Mouse (Mus musculus): ENCODE measurements around the gene Itpr2. TPM values are rescaled to one million over a fixed set of nuclear protein-coding genes. Genes with fewer than 3 reads are reported as not detected.

Itpr2 gene
- polyA plus RNA-seq, 1 experiment, result 18.0 TPM

DNA sequence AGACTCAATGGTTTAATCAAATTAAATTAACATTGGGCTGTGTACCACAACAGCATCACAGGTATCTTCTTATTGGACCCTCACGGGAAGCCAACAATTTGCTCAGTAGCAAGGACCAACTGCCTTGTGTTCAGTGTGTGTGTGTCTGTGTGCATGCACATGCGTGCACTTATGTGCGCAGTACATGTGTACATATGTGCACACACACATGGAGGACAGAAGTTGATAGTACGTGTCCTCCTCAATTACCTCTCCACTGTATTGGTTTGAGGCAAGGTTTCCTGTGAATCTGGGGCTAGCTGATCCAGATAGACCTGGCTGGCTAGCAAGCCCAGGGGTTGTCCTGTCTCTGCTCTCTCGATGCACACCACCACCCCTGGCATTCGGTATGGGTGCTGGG lies 246.4 kb downstream of the Itpr2 start:
- H3K27ac ChIP-seq (ENCODE audit: insufficient read depth, low read length), result no peak overlapping the region
- 98% methylated on average over 6 of the region's 6 CpGs for WGBS
- no peaks in the 10 kb centered on the region for H3K27me3 ChIP-seq (ENCODE audit: control insufficient read depth, insufficient read depth, low read length)
- H3K4me3 ChIP-seq (ENCODE audit: extremely low read depth, insufficient read depth, insufficient read length), result no peak overlapping the region
- H3K36me3 ChIP-seq (ENCODE audit: control insufficient read depth, insufficient read depth, low read length), result no peaks in the 10 kb centered on the region
- no peaks in the 10 kb centered on the region for H3K4me1 ChIP-seq (ENCODE audit: control insufficient read depth, insufficient read depth, insufficient read length)
- TF ChIP-seq CTCF (IDR thresholded peaks at IDR 0.05; ENCODE audit: extremely low read depth, insufficient read depth, insufficient read length, insufficient replicate concordance), result no peak
- no peak for TF ChIP-seq POLR2A (IDR thresholded peaks at IDR 0.05; ENCODE audit: low read depth, low read length)
- no peak for DNase-seq (ENCODE audit: low read depth in 1 of 2, low spot score in 2 of 2)

DNA sequence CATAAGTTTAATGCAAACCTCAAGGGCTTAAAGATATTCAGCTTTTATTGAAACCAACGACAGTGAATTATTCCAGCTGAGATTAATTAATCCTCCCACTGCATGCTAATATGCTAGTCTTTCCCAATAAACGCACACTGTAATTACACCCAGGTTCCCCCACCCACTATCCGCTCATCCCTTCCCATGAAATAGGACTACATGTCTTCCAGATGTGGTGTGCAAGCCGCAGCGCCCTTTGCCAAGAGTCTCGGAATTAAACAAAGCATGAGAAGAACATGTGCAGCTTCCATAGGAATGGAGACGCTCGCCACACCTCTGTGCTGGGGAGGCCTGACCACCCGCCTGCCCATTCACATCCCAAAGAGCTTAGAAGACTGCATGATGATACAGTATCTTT lies 247.1 kb downstream of the Itpr2 start:
- Histone ChIP-seq H3K27ac (ENCODE audit: insufficient read depth, low read length) (no peak overlapping the region), H3K27me3 (ENCODE audit: control insufficient read depth, insufficient read depth, low read length) (no peaks in the 10 kb centered on the region), H3K4me1 (ENCODE audit: control insufficient read depth, insufficient read depth, insufficient read length) (no peaks in the 10 kb centered on the region), H3K36me3 (ENCODE audit: control insufficient read depth, insufficient read depth, low read length) (no peaks in the 10 kb centered on the region), H3K4me3 (ENCODE audit: extremely low read depth, insufficient read depth, insufficient read length) (no peak overlapping the region)
- WGBS, result 97% methylated on average over 9 of the region's 9 CpGs
- no peak for DNase-seq (ENCODE audit: low read depth in 1 of 2, low spot score in 2 of 2)
- TF ChIP-seq POLR2A (IDR thresholded peaks at IDR 0.05; ENCODE audit: low read depth, low read length) (no peak), CTCF (IDR thresholded peaks at IDR 0.05; ENCODE audit: extremely low read depth, insufficient read depth, insufficient read length, insufficient replicate concordance) (no peak)

DNA sequence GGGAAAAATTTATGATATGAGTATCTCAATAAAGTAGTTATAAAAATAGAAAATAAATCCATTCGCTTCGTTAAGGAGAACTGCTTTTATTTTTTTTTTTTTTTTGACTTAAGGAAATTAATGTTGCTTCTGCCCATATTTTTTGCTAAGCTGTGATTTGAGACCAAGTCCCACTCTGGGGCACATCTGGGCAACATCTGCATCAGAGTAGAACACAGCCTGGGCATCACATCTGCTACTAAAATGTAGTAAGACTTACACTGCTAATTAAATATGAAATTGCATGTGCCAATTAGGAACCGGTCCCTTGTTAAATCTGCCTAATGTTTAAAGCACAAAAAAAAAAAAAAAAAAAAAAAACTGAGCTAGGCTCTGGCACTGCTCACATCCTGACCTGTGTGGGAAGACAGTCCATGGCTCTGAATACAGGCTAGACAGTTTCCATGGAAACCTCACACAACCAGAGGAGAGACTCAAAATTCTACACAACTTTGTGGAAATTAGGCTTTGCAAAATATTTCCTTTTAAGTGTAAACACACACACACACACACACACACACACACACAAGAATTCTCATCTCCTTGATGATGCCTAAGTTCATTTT lies 247.7 kb downstream of the Itpr2 start:
- H3K4me3 ChIP-seq (ENCODE audit: extremely low read depth, insufficient read depth, insufficient read length), result no peak overlapping the region
- WGBS, result 92% methylated on average over 3 of the region's 3 CpGs

GRCm38 (mm10) chr6:146249096-146249495 lies 252.9 kb downstream of the Itpr2 start:
- H3K27me3 ChIP-seq (ENCODE audit: control insufficient read depth, insufficient read depth, low read length), result no peaks in the 10 kb centered on the region
- DNase-seq (ENCODE audit: low read depth in 1 of 2, low spot score in 2 of 2), result no peak
- WGBS, result 82% methylated on average over 6 of the region's 6 CpGs
- no peak overlapping the region for H3K27ac ChIP-seq (ENCODE audit: insufficient read depth, low read length)
- no peak overlapping the region for H3K4me3 ChIP-seq (ENCODE audit: extremely low read depth, insufficient read depth, insufficient read length)
- no peaks in the 10 kb centered on the region for H3K4me1 ChIP-seq (ENCODE audit: control insufficient read depth, insufficient read depth, insufficient read length)
- H3K36me3 ChIP-seq (ENCODE audit: control insufficient read depth, insufficient read depth, low read length), result no peaks in the 10 kb centered on the region
- TF ChIP-seq CTCF (IDR thresholded peaks at IDR 0.05; ENCODE audit: extremely low read depth, insufficient read depth, insufficient read length, insufficient replicate concordance), result no peak
- no peak for TF ChIP-seq POLR2A (IDR thresholded peaks at IDR 0.05; ENCODE audit: low read depth, low read length)

More for the DNA sequence above, 247.7 kb downstream of the Itpr2 start:
- Histone ChIP-seq H3K27ac (ENCODE audit: insufficient read depth, low read length) (no peak overlapping the region), H3K4me1 (ENCODE audit: control insufficient read depth, insufficient read depth, insufficient read length) (no peaks in the 10 kb centered on the region), H3K27me3 (ENCODE audit: control insufficient read depth, insufficient read depth, low read length) (no peaks in the 10 kb centered on the region), H3K36me3 (ENCODE audit: control insufficient read depth, insufficient read depth, low read length) (no peaks in the 10 kb centered on the region)
- TF ChIP-seq CTCF (IDR thresholded peaks at IDR 0.05; ENCODE audit: extremely low read depth, insufficient read depth, insufficient read length, insufficient replicate concordance) (no peak), POLR2A (IDR thresholded peaks at IDR 0.05; ENCODE audit: low read depth, low read length) (no peak)
- DNase-seq (ENCODE audit: low read depth in 1 of 2, low spot score in 2 of 2), result no peak

GRCm38 (mm10) chr6:146248341-146248740 lies 253.7 kb downstream of the Itpr2 start:
- Histone ChIP-seq H3K4me1 (ENCODE audit: control insufficient read depth, insufficient read depth, insufficient read length) (no peaks in the 10 kb centered on the region), H3K36me3 (ENCODE audit: control insufficient read depth, insufficient read depth, low read length) (no peaks in the 10 kb centered on the region), H3K4me3 (ENCODE audit: extremely low read depth, insufficient read depth, insufficient read length) (no peak overlapping the region), H3K27me3 (ENCODE audit: control insufficient read depth, insufficient read depth, low read length) (no peaks in the 10 kb centered on the region), H3K27ac (ENCODE audit: insufficient read depth, low read length) (no peak overlapping the region)
- DNase-seq (ENCODE audit: low read depth in 1 of 2, low spot score in 2 of 2), result no peak
- 88% methylated on average over 2 of the region's 2 CpGs for WGBS
- no peak for TF ChIP-seq POLR2A (IDR thresholded peaks at IDR 0.05; ENCODE audit: low read depth, low read length)
- no peak for TF ChIP-seq CTCF (IDR thresholded peaks at IDR 0.05; ENCODE audit: extremely low read depth, insufficient read depth, insufficient read length, insufficient replicate concordance)

DNA sequence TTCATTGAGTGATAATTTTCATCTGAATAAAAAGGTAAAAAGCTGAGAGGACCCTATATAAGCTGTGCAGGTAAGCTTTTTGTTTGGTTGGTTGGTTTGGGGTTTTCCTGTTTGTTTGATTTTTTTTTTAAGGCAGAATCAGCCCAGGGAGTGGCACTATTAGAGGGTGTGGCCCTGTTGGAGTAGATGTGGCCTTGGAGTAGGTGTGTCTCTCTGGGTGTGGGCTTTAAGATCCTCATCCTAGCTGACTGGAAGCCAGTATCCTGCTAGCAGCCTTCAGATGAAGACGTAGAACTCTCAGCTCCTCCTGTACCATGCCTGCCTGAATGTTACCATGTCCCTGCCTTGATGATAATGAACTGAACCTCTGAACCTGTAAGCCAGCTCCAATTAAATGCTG lies 254.1 kb downstream of the Itpr2 start:
- WGBS, result 70% methylated on average over 1 of the region's 1 CpGs
- Histone ChIP-seq H3K4me3 (ENCODE audit: extremely low read depth, insufficient read depth, insufficient read length) (no peak overlapping the region), H3K27me3 (ENCODE audit: control insufficient read depth, insufficient read depth, low read length) (no peaks in the 10 kb centered on the region), H3K27ac (ENCODE audit: insufficient read depth, low read length) (no peak overlapping the region), H3K36me3 (ENCODE audit: control insufficient read depth, insufficient read depth, low read length) (no peaks in the 10 kb centered on the region), H3K4me1 (ENCODE audit: control insufficient read depth, insufficient read depth, insufficient read length) (no peaks in the 10 kb centered on the region)
- DNase-seq (ENCODE audit: low read depth in 1 of 2, low spot score in 2 of 2), result no peak
- no peak for TF ChIP-seq POLR2A (IDR thresholded peaks at IDR 0.05; ENCODE audit: low read depth, low read length)
- TF ChIP-seq CTCF (IDR thresholded peaks at IDR 0.05; ENCODE audit: extremely low read depth, insufficient read depth, insufficient read length, insufficient replicate concordance), result no peak

DNA sequence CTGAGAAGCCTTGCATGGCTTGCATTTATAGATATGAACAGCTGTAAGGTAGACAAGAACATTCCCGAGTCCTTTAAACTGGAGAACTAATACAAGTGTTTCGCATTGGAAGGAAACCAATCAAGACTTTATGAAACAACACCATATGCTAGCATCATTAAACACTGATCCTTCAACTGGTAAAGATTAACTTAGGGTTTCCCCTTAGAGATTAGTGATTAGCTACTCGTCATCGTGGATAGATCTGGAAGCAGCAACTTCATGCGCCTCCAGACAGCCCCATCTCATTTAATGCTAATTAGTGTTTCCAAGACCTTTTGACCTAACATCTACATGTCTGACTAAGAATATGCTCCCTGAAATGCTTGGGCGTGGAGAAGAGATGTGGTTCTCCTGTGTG lies 255.7 kb downstream of the Itpr2 start:
- 94% methylated on average over 6 of the region's 6 CpGs for WGBS
- H3K4me1 ChIP-seq (ENCODE audit: control insufficient read depth, insufficient read depth, insufficient read length), result no peaks in the 10 kb centered on the region
- TF ChIP-seq CTCF (IDR thresholded peaks at IDR 0.05; ENCODE audit: extremely low read depth, insufficient read depth, insufficient read length, insufficient replicate concordance), result no peak
- no peak overlapping the region for H3K27ac ChIP-seq (ENCODE audit: insufficient read depth, low read length)
- no peak for DNase-seq (ENCODE audit: low read depth in 1 of 2, low spot score in 2 of 2)
- H3K36me3 ChIP-seq (ENCODE audit: control insufficient read depth, insufficient read depth, low read length), result no peaks in the 10 kb centered on the region
- H3K4me3 ChIP-seq (ENCODE audit: extremely low read depth, insufficient read depth, insufficient read length), result no peak overlapping the region
- H3K27me3 ChIP-seq (ENCODE audit: control insufficient read depth, insufficient read depth, low read length), result no peaks in the 10 kb centered on the region
